Mouse (Mus musculus) monocyte, adult 2 months (primary cell): ENCODE data around the gene Mad1l1.
A peak's percentile ranks its signal among the peaks of the same experiment; 100 is the strongest.
"Not testable (repeated sequence)": the region's sequence is repeated elsewhere in the genome, so short reads cannot be mapped to it uniquely, and the experiment has no call there.

Experiments used
- DNase-seq, 2 experiments: peaks; one replicate each; pipeline ENCODE4 v3.0.0; 2022; ENCODE audit warnings: low spot score in 2 of 2, low read depth in 1 of 2

Mad1l1 gene

GRCm38 (mm10) chr5:140321042-140321755 is at the start of gene Mad1l1, which contains the start of gene Nudt1:
TSS of gene Mad1l1 (minus strand) at chr5:140321552.
TSS of gene Nudt1 (plus strand) at chr5:140321656.
- DNase-seq: peak; percentile 84 to 91

GRCm38 (mm10) chr5:140370446-140371254 is 49.3 kb upstream of the Mad1l1 start:
- DNase-seq: no peak

GRCm38 (mm10) chr5:140369466-140369865 is 48.1 kb upstream of the Mad1l1 start:
- no peak for DNase-seq

GRCm38 (mm10) chr5:140368926-140369325 is 47.6 kb upstream of the Mad1l1 start:
- DNase-seq: no peak

- DNase-seq: not testable (repeated sequence)
These were observed 46.8 kb upstream of the Mad1l1 start for GRCm38 (mm10) chr5:140368126-140368525.

GRCm38 (mm10) chr5:140364415-140364814 is 43.1 kb upstream of the Mad1l1 start:
- DNase-seq: no peak

GRCm38 (mm10) chr5:140359930-140360674 is 38.8 kb upstream of the Mad1l1 start:
- no peak for DNase-seq

- DNase-seq: no peak
These were observed 36.1 kb upstream of the Mad1l1 start for GRCm38 (mm10) chr5:140357466-140357865.

- no peak for DNase-seq
These were observed 34.6 kb upstream of the Mad1l1 start for GRCm38 (mm10) chr5:140355934-140356333.

GRCm38 (mm10) chr5:140352352-140352751 is 31.0 kb upstream of the Mad1l1 start:
- DNase-seq: no peak

- no peak for DNase-seq
These were observed 29.6 kb upstream of the Mad1l1 start for GRCm38 (mm10) chr5:140350731-140351497.

GRCm38 (mm10) chr5:140349882-140350281 is 28.5 kb upstream of the Mad1l1 start:
- no peak for DNase-seq

- DNase-seq: no peak
These were observed 24.7 kb upstream of the Mad1l1 start for GRCm38 (mm10) chr5:140346050-140346449.

GRCm38 (mm10) chr5:140345244-140345643 is 23.9 kb upstream of the Mad1l1 start:
- no peak for DNase-seq

GRCm38 (mm10) chr5:140342880-140343279 is 21.5 kb upstream of the Mad1l1 start:
- no peak for DNase-seq

- DNase-seq: no peak
These were observed 18.5 kb upstream of the Mad1l1 start for GRCm38 (mm10) chr5:140339836-140340235.

GRCm38 (mm10) chr5:140338779-140339178 is 17.4 kb upstream of the Mad1l1 start:
- no peak for DNase-seq

- no peak for DNase-seq
These were observed 15.3 kb upstream of the Mad1l1 start for GRCm38 (mm10) chr5:140336680-140337079.

- no peak for DNase-seq
These were observed 12.3 kb upstream of the Mad1l1 start for GRCm38 (mm10) chr5:140333631-140334030.

GRCm38 (mm10) chr5:140332519-140332918 is 11.2 kb upstream of the Mad1l1 start:
- no peak for DNase-seq
